Mouse (Mus musculus) frontal cortex, adult (tissue): Measurements from ENCODE around the gene Grk6.

ENCODE experiments used
- ATAC-seq: cut with Nextera tagmentation; 2 replicates; pipeline ENCODE4 v1.9.2; 2017; ENCODE audit warnings: mild to moderate bottlenecking, moderate library complexity, mixed read lengths; ENCODE audit not compliant: low TSS enrichment

The Grk6 gene

DNA sequence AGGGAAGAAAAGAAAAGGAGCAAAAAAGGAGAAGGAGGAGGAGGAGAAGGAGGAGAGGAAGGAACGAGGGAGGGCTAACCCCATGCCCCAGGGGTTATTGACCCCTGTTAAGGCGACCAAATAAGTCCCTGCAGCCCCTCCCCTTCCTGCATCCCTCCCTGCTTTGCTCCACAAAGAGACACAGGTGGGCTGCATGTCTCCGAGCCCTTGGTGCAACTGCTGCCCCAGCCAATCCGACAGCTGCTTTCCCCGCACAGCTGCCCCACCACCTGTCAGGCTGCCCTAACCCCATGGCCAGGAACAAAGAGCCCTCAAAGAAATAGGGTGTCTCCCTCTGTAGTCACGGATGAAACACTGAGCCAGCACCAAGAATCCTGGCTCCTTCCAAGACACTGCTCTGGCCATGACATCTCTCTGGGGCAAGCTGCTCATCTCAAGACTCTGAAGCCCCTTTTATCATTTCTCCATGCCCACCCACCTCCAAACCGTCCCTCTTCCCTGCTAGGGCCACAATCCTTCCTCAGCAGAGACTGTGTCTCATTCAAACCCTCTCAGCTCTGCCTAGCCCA, 39.7 kb downstream of the Grk6 start:
- ATAC-seq = no peak

DNA sequence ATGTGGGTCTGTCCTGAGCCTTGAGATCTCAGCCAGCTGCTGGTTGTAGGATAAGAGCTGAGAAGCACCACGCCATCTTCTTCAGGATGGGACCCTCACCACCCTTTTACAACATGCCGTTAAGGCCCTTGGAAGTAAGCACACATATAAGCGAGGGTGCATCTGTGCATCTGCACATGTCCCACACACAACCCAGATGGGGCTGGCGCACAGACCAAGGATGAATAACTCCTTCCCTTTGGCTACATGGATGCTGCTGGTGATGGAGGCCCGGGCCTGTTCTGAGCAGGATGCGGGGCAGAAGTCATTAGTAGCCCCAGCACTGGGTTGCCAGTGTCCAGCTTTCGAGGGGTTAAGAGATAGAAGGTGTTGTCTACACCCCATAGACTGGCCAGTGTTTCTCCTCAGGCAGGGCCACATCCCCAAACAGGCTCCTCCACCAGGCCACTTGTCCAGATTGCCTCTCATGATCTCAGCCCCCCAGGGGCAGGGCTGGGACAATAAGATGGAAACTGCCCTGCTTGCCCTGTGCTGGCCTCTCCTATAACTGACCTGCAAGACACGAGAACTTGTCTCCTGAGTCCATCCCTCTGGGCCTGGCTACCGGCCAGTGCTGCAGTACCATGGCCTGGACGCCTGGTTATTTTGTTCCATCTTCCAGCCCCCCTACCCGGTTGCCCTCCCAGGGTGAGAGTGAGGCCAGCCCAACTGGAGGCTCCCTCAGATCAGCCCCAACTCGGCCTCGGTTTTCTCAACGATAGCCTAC, 41.3 kb downstream of the Grk6 start:
- no peak; the same call in 1 of the 2 replicates for ATAC-seq

DNA sequence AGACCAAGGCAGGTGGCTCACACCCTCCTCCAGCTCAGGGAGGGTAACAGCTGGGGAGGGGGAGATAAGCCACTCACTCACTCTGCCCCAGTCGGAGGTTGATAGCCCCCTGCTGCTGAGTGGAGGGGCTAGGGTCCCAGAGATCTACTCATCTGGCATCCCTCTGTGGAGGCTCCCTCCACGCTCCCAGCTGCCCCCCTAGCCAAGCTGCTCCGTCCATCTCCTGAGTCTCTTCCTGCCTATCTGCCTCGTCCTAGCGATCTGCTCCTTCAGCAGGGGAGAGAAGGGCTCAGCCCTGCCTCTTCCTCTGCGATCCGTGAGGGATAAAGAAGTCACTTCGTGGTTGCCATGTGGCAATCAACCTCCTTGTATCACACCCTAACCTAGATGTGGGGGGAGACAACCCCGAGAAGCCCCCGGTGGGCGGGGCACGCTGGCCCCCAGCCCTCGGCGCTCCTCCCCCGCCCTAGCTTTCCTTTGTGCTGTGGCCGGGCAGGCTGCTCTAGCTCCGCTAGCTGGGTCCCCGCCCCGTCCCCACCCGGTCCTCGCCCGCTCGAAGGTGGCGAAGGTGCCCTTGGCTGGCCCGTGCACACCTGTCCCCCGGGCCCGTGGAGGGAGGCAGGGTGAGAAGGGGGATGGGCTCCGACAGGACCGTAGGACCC, 42.2 kb downstream of the Grk6 start:
- ATAC-seq = peak; percentile 26; the same call in 1 of the 2 replicates

DNA sequence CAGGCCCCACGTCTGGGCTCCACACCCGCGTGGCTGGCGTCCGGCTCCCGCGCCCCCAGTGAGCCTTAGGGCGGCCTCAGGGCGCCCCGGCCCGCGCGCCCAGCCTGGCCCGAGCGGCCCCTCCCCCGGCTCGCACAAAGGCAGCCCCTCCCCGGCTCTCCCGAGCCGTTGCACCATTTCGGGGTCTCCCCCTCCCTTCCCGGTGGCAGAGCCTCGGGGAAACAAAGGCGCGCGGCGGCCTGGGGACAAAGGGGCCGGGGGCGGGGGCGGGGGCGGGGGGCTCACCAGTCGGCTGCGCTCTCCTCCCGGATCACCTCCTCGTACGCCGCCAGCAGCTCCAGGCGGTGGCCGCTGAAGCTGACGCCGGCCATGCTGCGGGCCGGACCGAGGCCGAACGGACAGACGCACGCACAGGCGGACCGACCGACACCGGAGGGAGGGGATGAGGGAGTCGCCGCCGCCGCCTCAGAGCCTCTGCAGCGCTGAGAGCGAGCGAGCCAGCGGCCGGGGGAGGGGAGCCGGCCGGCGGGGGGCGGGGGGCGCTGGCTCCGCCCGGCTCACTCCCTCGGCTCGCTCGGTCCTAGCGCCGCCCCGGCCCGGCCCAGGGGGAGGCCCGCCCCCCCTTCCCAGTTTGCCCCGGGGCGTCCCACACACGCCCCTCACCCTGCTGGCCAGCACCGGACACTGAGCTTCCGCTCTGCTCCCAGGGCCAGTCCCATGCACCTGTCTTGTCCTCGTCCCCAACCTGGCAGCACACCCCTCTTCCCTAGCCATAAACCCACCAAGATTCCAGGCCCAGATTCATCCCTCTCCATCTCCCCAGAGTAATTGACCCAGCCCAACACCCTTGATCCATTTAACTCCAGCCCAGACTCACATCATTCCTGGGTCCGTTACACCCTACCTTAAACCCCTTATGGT, 43.0 kb downstream of the Grk6 start, which contains the start of gene Dbn1:
Gene Dbn1, minus strand, starts transcription at position 534 of the 921 bp plus-strand sequence.
- peak; percentile 25; the same call in 1 of the 2 replicates for ATAC-seq

DNA sequence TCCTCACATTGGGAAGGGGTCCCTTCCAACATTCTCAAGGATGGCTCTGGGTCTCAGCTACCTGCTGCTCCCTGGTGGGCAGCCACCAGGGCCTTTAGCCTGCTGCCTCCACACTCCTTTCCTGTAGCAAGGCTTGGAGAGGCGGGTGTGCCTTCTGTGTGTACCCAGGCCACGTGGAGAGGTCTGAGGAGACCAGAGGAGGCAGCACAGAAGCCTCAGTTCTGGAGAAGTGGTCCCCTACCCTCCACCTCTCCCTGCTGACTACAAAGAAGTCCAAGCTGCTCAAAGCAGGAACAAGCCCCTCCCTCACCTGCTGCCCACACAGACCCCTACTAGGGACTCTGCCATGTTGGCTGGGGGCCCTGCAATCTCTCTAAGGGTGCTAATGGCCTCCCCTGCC, 49.4 kb downstream of the Grk6 start:
- no peak for ATAC-seq

DNA sequence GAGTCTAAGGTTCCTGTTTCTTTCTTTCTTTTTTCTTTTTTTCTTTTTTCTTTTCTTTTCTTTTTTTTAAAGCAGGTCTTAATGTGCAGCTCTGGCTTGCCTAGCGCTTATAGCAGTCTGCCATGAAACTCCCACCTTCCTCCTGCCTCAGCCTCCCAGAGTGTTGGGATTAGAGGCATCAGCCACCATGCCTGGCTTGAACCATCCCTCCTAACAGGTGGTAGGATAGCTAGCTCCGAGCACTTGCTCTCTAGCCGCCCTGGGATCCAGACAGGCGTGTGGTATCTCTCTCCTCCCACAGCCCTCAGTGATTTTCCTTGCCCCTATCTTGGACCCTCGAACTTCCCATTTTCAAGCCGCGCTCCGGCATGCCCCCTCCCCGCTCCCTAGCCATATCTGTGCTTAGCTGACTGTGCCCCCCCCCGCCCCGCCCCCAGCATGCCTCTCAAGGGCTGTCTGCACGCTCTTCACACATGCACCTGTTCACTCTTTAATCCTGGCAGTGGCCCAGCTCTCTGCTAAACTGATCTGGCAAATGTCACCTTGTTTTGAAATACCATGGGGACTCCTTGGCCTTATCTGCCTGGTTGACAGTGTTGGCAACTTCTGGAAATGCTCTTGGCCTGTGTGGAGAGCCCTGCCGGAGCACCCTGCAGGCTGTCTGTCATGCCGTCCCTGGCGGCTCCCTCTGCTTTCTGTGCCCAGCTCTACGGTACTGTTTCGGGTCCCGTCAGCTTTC, 50.2 kb downstream of the Grk6 start:
- ATAC-seq = peak; percentile 81

DNA sequence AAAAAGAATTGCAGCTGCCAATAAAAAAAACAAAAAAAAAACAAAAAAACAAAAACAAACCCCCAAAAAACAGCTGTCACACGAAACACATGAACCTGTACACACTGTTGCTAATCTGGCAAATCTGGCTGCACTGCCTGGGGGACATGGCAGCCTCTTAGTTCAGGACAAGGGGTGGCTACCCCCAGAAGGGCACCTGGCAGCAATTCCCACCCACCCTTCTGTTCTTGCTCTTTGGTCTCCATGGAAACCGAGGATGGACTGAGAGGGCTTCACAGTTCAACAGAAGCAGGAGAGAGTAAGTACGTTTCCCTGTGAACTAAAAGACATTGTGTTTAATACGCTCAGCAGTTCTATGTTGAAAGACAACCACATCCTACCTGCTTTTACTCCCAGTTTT, 50.8 kb downstream of the Grk6 start:
- no peak for ATAC-seq

DNA sequence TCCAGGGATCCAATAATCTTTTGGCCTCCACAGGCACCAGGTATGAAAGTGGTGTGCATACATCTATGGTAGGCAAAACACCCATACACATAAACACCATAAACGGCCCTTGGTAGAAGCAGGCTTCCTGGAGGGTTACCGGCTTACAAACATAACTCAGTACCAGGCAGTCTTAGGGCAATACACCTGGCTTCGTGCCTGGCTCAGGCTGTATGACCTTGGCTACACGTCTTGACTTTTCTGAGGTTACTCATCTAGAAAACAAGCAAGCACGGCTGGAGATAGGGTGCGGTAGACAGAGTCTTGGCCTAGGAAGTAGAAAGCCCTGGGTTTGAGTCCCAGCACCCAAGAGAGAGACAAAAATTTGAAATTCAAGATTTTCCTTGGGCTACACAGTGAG, 51.8 kb downstream of the Grk6 start:
- ATAC-seq = no peak

DNA sequence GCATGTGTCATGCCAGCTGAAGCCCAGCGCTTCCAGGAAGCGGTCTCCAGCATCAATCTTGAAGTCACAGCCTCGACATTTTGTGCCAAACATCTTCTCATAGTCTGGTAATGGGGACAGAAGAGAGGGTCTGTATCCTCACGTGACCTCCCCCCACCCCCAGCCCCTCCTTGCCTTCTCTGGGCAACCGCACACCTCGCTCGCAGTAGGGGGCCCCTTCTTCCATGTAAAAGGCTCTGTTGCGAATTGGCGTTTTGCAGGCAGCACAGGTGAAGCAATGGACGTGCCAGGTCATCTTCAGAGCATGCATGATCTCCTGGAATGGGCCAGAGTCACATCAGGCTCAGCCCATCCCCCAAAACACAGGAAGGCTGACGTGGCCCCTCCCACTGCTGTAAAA, 54.0 kb downstream of the Grk6 start:
- ATAC-seq = no peak

DNA sequence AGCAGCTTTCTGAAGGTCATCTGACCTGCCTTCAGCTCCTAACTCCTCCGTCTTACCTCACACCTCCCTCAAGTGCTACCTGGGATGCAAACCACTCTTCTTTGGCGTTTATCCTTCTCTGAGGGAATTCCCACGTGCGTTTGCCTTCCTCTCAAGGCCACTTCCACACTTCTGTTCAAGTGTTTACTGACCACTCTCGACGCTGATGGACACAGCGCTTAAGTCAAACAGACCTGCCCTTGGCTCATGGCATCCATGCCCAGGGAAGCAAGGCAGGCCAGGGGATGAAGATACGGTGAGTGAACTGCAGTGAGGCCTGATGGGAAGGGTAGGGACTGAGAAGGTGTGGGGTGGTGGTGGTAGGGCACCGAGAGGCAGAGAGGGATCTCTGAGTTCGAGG, 55.7 kb downstream of the Grk6 start:
- no peak for ATAC-seq

DNA sequence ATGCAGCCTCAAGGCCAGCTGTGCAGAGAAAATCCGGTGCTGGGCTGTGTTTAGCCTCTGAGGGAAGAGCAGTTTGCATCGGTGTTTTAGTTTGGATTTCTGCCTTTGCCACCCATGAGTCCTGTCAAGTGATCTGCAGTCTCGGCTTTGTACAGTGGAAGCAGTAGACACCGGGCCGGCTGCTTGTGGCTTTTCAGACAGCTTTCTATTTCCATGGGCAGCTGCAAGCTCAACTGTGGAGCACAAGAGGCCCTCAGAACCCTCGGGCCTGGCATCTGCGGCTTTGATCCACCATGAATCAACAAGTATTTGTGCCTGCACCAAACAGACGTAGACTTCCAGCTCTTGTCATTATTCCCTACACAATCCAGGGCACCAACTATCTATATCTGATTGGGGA, 57.5 kb downstream of the Grk6 start:
- ATAC-seq = no peak

DNA sequence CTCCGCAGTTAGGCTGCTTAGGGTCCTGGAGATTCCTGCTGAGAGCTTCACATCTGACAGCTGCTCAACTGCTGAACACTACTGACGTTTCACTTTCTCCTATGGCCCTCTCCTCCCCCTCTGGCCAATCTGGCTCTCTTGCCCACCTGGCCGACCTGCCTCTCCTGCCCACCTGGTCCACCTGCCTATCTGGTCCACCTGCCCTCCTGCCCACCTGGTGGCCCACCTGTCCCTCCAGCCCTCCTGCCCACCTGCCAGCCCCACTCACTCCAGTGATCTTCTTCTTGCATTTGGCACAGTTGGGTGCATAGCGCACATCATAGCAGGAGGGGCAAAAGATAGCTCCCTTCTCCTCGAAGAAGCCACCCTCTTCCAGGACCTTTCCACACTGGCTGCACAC, 59.5 kb downstream of the Grk6 start:
- no peak for ATAC-seq

DNA sequence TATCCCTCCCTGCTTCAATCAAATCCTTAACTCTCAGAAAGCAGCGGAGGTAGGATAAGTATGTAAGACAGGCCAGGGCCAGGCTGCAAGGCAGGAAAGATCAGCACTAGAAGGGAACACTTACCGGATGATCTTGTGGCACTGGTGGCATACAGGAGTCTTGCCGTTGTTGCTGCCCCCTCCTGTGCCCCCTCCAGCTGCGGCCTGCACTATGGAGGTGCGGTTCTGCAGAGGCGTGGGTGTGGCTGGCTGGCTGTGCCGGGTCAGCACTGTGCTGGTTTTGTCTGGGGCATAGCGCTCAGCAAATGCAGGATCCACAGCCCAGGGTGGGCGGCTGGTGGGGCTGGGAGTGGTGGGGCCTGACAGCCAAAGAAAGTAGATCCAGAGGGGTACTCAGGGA, 60.9 kb downstream of the Grk6 start:
- ATAC-seq = no peak

DNA sequence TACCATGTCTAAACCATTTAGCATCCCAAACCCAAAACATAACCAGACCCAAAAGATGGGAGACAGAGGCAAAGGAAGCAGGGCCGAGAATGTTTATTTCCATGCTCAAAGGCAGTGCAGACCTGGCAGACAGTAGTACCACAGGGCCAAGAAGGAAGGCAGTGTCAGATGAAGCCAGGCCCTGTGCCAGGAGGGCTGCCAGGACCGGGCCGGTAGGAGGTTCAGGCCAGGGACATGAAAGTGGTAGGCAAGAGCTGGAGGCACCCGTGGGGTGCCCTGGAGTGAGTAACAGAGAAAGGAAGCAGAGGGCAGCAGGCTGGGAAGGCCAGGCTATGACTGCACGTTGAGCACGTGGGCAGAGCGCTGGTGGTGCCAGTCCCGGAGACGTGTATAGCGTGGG, 61.8 kb downstream of the Grk6 start:
- ATAC-seq = peak; percentile 47; the same call in 1 of the 2 replicates

DNA sequence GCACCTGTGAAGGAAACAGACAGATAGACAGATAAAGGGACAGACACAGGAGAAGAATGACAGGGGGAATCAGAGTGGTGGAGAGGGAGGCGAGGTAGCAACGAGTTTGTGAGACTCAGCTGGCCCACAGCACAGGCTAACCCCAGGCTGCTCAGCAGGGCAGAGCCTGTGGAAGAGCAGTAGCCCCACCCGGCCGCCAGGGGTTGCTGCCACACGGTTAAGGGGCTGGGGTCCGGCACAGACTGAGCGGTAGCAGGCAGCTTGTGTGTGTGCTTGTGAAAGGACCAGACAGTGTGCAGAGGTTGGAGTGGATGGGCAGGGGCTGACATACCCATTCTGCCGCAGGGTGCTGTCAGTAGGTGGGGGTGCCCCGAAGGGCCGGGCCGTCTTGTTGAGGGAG, 63.0 kb downstream of the Grk6 start:
- no peak for ATAC-seq

DNA sequence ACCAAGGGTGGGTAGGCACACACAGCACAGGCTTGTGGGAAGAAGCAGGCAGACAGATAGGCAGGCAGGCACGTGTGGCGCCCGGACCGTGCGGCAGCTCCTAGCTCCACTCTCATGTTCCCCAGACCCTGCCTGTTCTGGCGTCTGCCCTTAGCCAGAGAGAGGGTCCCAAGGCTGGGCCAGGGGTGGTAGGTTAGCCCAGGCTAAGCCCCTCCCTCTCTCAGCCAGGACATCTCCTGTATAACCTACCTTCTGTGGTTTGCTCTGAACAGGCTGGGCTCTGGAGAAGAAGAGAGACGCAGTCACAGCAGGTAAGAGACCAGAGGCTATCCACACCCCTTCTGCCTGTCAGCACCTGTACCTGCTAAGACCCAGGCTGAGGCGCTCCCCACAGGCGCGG, 63.7 kb downstream of the Grk6 start:
- no peak for ATAC-seq

DNA sequence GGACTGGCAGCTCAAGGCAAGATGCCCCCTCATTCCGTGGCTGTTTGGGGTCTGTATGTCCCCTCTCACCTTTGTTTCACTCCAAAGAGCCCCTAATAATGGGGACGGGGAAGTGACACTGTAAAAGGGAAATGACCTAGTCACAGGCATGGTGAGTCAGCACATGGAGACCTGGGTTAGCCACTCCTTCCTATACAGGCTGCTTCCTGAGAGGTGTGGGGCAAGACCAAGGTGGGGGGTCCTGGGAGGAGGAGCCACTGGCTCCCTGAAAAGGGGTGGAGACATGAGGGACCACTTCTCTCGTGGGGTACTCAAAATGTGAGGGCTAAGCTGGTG, 65.4 kb downstream of the Grk6 start:
- ATAC-seq = no peak
